Mouse (Mus musculus) gastrocnemius, postnatal 10 days (tissue): ENCODE results near the gene Reln. TPM values are rescaled to one million over a fixed set of nuclear protein-coding genes. Genes with fewer than 3 reads are reported as not detected.

Experiments
- DNase-seq: peaks from one replicate; pipeline ENCODE4 v3.0.0; 2021; ENCODE audit warnings: mixed read lengths
- total RNA-seq, 2 experiments: library from RNA; stranded (reverse); gene quantifications; 2 replicates each; pipeline ENCODE4 v1.2.3; 2021

Gene Reln
- total RNA-seq, 2 experiments from 2014 or later: 7.0 to 7.3 TPM

GRCm38 (mm10) chr5:22223940-22224339, 120.6 kb downstream of the Reln start:
- DNase-seq: no peak

- no peak for DNase-seq
Measured at GRCm38 (mm10) chr5:22208311-22209021, 136.0 kb downstream of the Reln start.

GRCm38 (mm10) chr5:22197926-22198325, 146.6 kb downstream of the Reln start:
- no peak for DNase-seq

GRCm38 (mm10) chr5:22196891-22197290, 147.6 kb downstream of the Reln start:
- no peak for DNase-seq

GRCm38 (mm10) chr5:22196476-22196875, 148.0 kb downstream of the Reln start:
- DNase-seq: no peak

GRCm38 (mm10) chr5:22195352-22195941, 149.1 kb downstream of the Reln start:
- no peak for DNase-seq

- DNase-seq: no peak
Measured at GRCm38 (mm10) chr5:22191784-22192183, 152.7 kb downstream of the Reln start.

- no peak for DNase-seq
Measured at GRCm38 (mm10) chr5:22190333-22190732, 154.2 kb downstream of the Reln start.

GRCm38 (mm10) chr5:22187599-22187998, 156.9 kb downstream of the Reln start:
- DNase-seq: no peak

- no peak for DNase-seq
Measured at GRCm38 (mm10) chr5:22176480-22176879, 168.0 kb downstream of the Reln start.

GRCm38 (mm10) chr5:22171336-22171735, 173.2 kb downstream of the Reln start:
- no peak for DNase-seq

GRCm38 (mm10) chr5:22164060-22164934, 180.2 kb downstream of the Reln start:
- no peak for DNase-seq

- DNase-seq: no peak
Measured at GRCm38 (mm10) chr5:22160935-22161334, 183.6 kb downstream of the Reln start.

GRCm38 (mm10) chr5:22158754-22159153, 185.7 kb downstream of the Reln start:
- DNase-seq: no peak

- DNase-seq: no peak
Measured at GRCm38 (mm10) chr5:22153601-22154000, 190.9 kb downstream of the Reln start.

GRCm38 (mm10) chr5:22141821-22142220, 202.7 kb downstream of the Reln start:
- DNase-seq: no peak

- DNase-seq: no peak
Measured at GRCm38 (mm10) chr5:22139015-22139414, 205.5 kb downstream of the Reln start.

- DNase-seq: no peak
Measured at GRCm38 (mm10) chr5:22134402-22134801, 210.1 kb downstream of the Reln start.

- no peak for DNase-seq
Measured at GRCm38 (mm10) chr5:22131730-22132522, 212.6 kb downstream of the Reln start.

- DNase-seq: no peak
Measured at GRCm38 (mm10) chr5:22127583-22127982, 216.9 kb downstream of the Reln start.

GRCm38 (mm10) chr5:22119296-22119695, 225.2 kb downstream of the Reln start:
- DNase-seq: no peak

GRCm38 (mm10) chr5:22118456-22118855, 226.0 kb downstream of the Reln start:
- DNase-seq: no peak
